Mouse (Mus musculus): ENCODE data around the gene Elfn2. TPM values are rescaled to one million over a fixed set of nuclear protein-coding genes. Genes with fewer than 3 reads are reported as not detected.

Gene Elfn2
- 0.25 and 0.41 TPM in 2 replicates for polyA plus RNA-seq (2015; fragmentation: Nextera tagmentation; extraction: Ambion mirVana)

DNA sequence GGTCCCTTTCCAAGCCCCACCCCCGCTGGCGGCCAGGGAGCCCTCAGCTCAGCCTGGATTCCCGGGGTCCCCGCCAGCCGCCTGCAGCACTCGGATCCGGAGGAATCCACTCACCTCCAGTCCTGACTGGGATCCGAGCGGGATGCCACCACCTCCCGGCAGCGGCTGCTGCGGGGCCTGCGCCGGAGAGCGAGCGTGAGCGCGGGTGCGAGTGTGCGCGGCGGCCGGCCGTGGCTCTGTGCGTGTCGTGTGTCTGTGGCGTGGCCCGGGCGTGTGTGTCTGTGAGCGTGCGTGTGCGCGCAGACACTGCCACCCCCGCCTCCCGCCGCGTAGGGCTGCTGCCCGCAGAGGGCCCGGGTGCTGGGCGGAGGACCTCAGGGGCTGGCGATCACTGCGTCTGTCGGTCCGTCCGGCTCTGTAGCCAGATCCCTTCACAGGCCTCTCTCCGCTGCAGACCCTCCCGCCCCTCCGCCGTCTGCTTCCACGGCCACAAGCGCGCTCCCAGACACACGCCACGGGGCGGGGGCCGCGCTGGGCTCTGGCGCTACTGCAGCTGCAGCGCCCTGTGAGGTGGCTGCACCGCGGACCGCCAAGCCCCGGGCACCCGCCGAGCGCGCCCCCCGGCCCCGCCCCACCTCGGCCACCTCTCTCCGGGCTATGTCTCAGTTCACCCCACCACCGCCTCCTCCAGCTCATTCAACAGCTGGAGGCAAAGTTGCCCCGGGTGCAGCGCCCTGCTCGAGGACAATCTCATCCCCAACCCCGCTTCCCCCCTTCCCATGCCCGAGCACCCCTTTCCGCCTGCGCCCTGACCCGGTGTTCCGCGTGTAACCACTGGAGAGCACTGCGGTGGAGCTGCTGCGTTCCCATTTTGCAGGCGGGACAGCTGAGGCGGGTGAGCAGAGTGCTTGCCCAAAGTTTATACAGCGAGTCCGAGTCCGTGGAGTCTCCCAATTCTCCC, at the start of gene Elfn2:
Gene Elfn2, minus strand, starts transcription at position 482 of the 961 bp plus-strand sequence.

Other genes with a start within 250 kb of the Elfn2 start
- 0.47 and 1.1 TPM in 2 replicates for gene Il2rb, start 223.5 kb downstream of the Elfn2 start, polyA plus RNA-seq (2015; fragmentation: Nextera tagmentation; extraction: Ambion mirVana)
- gene C1qtnf6, start 187.4 kb downstream of the Elfn2 start, polyA plus RNA-seq (2015; fragmentation: Nextera tagmentation; extraction: Ambion mirVana), result 35.7 and 62.6 TPM in 2 replicates
- 0.14 and 0.32 TPM in 2 replicates for gene Sstr3, start 174.1 kb downstream of the Elfn2 start, polyA plus RNA-seq (2015; fragmentation: Nextera tagmentation; extraction: Ambion mirVana)
- gene Rac2, start 146.0 kb downstream of the Elfn2 start, polyA plus RNA-seq (2015; fragmentation: Nextera tagmentation; extraction: Ambion mirVana), result 15.9 and 17.9 TPM in 2 replicates
- gene Cyth4, start 121.7 kb downstream of the Elfn2 start, polyA plus RNA-seq (2015; fragmentation: Nextera tagmentation; extraction: Ambion mirVana), result 7.9 and 8.0 TPM in 2 replicates
- gene Mfng, start 54.7 kb upstream of the Elfn2 start, polyA plus RNA-seq (2015; fragmentation: Nextera tagmentation; extraction: Ambion mirVana), result 8.0 and 14.8 TPM in 2 replicates
- gene Card10, start 84.3 kb upstream of the Elfn2 start, polyA plus RNA-seq (2015; fragmentation: Nextera tagmentation; extraction: Ambion mirVana), result 1.8 and 3.0 TPM in 2 replicates
- 26.0 and 39.0 TPM in 2 replicates for gene Cdc42ep1, start 123.9 kb upstream of the Elfn2 start, polyA plus RNA-seq (2015; fragmentation: Nextera tagmentation; extraction: Ambion mirVana)
- gene Lgals2, start 136.8 kb upstream of the Elfn2 start, polyA plus RNA-seq (2015; fragmentation: Nextera tagmentation; extraction: Ambion mirVana), result 5.1 and 5.2 TPM in 2 replicates
- gene Gga1, start 158.4 kb upstream of the Elfn2 start, polyA plus RNA-seq (2015; fragmentation: Nextera tagmentation; extraction: Ambion mirVana), result 25.8 and 36.2 TPM in 2 replicates
- 0.10 and 0.24 TPM in 2 replicates for gene Gm49510, start 180.9 kb upstream of the Elfn2 start, polyA plus RNA-seq (2015; fragmentation: Nextera tagmentation; extraction: Ambion mirVana)
- gene Sh3bp1, start 181.0 kb upstream of the Elfn2 start, polyA plus RNA-seq (2015; fragmentation: Nextera tagmentation; extraction: Ambion mirVana), result 17.5 and 18.7 TPM in 2 replicates
- 12.9 and 20.5 TPM in 2 replicates for gene Pdxp, start 195.1 kb upstream of the Elfn2 start, polyA plus RNA-seq (2015; fragmentation: Nextera tagmentation; extraction: Ambion mirVana)
- gene Lgals1, start 208.0 kb upstream of the Elfn2 start, polyA plus RNA-seq (2015; fragmentation: Nextera tagmentation; extraction: Ambion mirVana), result 1,077 and 1,829 TPM in 2 replicates
- 44.6 and 49.4 TPM in 2 replicates for gene Nol12, start 216.2 kb upstream of the Elfn2 start, polyA plus RNA-seq (2015; fragmentation: Nextera tagmentation; extraction: Ambion mirVana)
- gene Triobp, start 229.0 kb upstream of the Elfn2 start, polyA plus RNA-seq (2015; fragmentation: Nextera tagmentation; extraction: Ambion mirVana), result 55.0 and 55.2 TPM in 2 replicates

All from adrenal gland, postnatal 0 days (tissue).